Mouse (Mus musculus): ENCODE measurements at regions not wholly inside any gene's neighbourhood (a gene's known extent, or its start where the extent isn't known, plus 50 kb on each side); places are given as distances from the start of the nearest gene placed in this dataset.
A peak's percentile ranks its signal among the peaks of the same experiment; 100 is the strongest.

DNA sequence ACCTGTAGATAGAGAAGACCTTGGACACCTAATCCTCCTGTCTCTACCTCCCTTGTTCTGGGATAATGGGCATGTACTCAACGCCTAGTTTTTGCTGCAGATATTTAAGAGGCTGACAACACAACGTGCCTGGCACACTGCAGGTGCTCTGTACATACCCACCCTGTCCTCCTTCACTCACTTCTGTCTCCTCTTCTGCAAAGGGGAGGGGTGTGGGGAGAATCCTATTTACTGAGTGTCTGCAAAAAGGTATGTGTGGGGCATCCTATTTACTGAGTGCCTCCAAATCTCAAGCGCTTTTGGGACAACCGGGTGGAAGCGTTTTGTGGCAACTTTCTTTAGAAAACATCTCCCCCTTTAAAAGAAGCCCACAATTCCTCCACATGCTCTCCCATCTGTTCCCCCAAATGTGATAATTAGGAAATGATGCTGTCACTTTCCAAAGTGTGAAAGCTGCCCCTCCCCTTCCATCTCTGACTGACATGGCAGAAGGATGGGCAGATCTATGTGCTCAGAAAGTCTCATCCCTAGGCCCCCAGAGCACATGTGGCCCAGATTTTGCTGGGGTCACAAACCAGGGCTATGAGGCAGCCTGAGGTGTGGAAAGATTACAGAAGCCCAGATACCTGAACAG, 93.5 kb upstream of the Mycn start:
- WGBS (ENCODE audit: insufficient replicate concordance) = 69% methylated on average over 5 of the region's 5 CpGs

DNA sequence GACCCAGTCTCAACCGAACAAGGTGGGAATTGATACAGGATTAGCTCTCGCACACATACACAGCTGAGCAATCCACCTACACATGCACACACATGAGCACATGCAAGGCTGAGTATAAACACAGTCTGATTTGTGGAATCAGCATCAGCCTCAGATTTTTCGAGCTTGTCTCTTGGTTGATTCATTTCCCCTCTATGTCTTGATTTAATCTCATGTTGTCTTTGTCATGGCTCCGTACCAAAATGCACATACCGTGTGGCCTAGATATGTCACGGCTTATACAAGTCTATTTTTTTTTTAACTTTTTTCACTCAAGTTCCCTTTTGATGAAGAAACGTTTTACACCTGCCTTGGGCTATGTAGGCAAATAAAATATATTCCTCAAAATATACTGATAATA, 88.6 kb upstream of the Mycn start:
- Histone ChIP-seq H3K9me3 (replicated peaks; ENCODE audit: control insufficient read depth, low read length) (no peaks in the 10 kb centered on the region), H3K9ac (ENCODE audit: low read depth, low read length) (no peak overlapping the region), H3K4me1 (ENCODE audit: control insufficient read depth, insufficient read depth, low read length) (peaks cover 5% of the 10 kb centered on the region; the same call in 1 of the 2 replicates), H3K4me3 (ENCODE audit: low read depth, low read length) (no peak overlapping the region), H3K36me3 (ENCODE audit: control insufficient read depth, insufficient read depth, low read length) (no peaks in the 10 kb centered on the region), H3K27me3 (ENCODE audit: control insufficient read depth, insufficient read depth, low read length) (no peaks in the 10 kb centered on the region), H3K27ac (ENCODE audit: low read depth, low read length) (no peak overlapping the region), H3K4me2 (no peak overlapping the region)
- 83% methylated on average over 7 of the region's 7 CpGs for WGBS (ENCODE audit: insufficient replicate concordance)
- ATAC-seq (replicated peaks; ENCODE audit: insufficient number of reproducible peaks, low FRiP score, low TSS enrichment) = no peak

More for the DNA sequence above, 93.5 kb upstream of the Mycn start:
- no peaks in the 10 kb centered on the region for H3K27me3 ChIP-seq (ENCODE audit: control insufficient read depth, insufficient read depth, low read length)
- no peak overlapping the region for H3K27ac ChIP-seq (ENCODE audit: low read depth, low read length)
- ATAC-seq (replicated peaks; ENCODE audit: insufficient number of reproducible peaks, low FRiP score, low TSS enrichment) = no peak
- no peaks in the 10 kb centered on the region for H3K9me3 ChIP-seq (replicated peaks; ENCODE audit: control insufficient read depth, low read length)
- no peaks in the 10 kb centered on the region for H3K36me3 ChIP-seq (ENCODE audit: control insufficient read depth, insufficient read depth, low read length)
- H3K4me1 ChIP-seq (ENCODE audit: control insufficient read depth, insufficient read depth, low read length) = no peaks in the 10 kb centered on the region
- H3K4me2 ChIP-seq = no peak overlapping the region
- H3K9ac ChIP-seq (ENCODE audit: low read depth, low read length) = no peak overlapping the region
- H3K4me3 ChIP-seq (ENCODE audit: low read depth, low read length) = no peak overlapping the region

DNA sequence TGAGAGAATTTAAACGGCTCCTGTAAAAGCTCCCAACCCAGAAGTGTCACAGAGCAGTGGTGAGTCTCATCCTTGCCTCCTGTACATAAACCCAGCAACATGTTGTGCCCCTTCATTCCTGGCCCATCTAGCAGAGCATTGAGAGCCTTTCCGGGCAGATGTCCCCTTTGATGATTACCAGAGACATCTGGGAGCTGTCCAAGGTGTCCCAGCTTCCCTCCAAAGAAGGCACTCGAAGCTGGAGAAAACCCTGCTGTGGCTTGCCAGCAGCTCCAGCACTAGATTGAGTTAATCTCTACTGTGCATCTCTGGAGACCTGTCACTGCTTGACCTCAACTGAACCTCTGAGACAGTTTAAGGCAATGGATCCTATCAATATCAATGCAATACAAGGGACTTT, 86.4 kb upstream of the Mycn start:
- Histone ChIP-seq H3K4me1 (ENCODE audit: control insufficient read depth, insufficient read depth, low read length) (peaks cover 5% of the 10 kb centered on the region; the same call in 1 of the 2 replicates), H3K9me3 (replicated peaks; ENCODE audit: control insufficient read depth, low read length) (no peaks in the 10 kb centered on the region), H3K4me2 (no peak overlapping the region), H3K4me3 (ENCODE audit: low read depth, low read length) (no peak overlapping the region), H3K27ac (ENCODE audit: low read depth, low read length) (no peak overlapping the region), H3K9ac (ENCODE audit: low read depth, low read length) (no peak overlapping the region), H3K36me3 (ENCODE audit: control insufficient read depth, insufficient read depth, low read length) (no peaks in the 10 kb centered on the region), H3K27me3 (ENCODE audit: control insufficient read depth, insufficient read depth, low read length) (no peaks in the 10 kb centered on the region)
- ATAC-seq (replicated peaks; ENCODE audit: insufficient number of reproducible peaks, low FRiP score, low TSS enrichment) = no peak
- WGBS (ENCODE audit: insufficient replicate concordance) = 17% methylated on average over 3 of the region's 3 CpGs

DNA sequence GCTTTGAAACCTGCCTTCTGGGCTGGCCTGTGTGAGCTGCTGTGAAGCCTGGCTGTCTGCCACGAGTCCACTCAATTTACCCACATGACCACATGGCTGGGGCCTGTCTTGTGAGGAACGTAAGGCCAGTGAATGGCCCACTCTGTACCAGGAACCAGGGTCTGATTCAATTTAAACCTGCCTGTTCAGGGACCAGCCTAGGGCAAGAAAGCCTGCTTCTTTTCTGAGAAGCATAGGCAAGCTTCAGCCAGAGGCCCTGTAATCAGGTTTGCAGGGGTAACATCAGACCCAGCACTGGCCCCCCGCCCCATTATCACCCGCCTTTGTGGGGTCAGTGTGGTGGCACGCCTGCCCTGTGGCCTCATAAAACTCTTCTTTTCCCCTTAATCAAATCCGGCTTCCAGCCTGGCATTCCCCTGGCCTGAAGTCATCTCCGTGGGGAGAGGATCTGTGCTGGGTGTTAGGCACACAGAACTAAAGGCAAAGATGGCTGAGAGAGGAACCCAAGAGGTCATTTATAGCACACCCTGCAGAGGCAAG, 84.4 kb upstream of the Mycn start:
- Histone ChIP-seq H3K4me2 (no peak overlapping the region), H3K9me3 (replicated peaks; ENCODE audit: control insufficient read depth, low read length) (no peaks in the 10 kb centered on the region), H3K9ac (ENCODE audit: low read depth, low read length) (no peak overlapping the region), H3K27me3 (ENCODE audit: control insufficient read depth, insufficient read depth, low read length) (no peaks in the 10 kb centered on the region), H3K4me3 (ENCODE audit: low read depth, low read length) (no peak overlapping the region), H3K36me3 (ENCODE audit: control insufficient read depth, insufficient read depth, low read length) (no peaks in the 10 kb centered on the region), H3K27ac (ENCODE audit: low read depth, low read length) (peak overlapping the region; percentile 46), H3K4me1 (ENCODE audit: control insufficient read depth, insufficient read depth, low read length) (peaks cover 5% of the 10 kb centered on the region; the same call in 1 of the 2 replicates)
- 37% methylated on average over 7 of the region's 7 CpGs for WGBS (ENCODE audit: insufficient replicate concordance)
- peak; percentile 63; the same call in 1 of the 2 replicates for ATAC-seq (replicated peaks; ENCODE audit: insufficient number of reproducible peaks, low FRiP score, low TSS enrichment)

DNA sequence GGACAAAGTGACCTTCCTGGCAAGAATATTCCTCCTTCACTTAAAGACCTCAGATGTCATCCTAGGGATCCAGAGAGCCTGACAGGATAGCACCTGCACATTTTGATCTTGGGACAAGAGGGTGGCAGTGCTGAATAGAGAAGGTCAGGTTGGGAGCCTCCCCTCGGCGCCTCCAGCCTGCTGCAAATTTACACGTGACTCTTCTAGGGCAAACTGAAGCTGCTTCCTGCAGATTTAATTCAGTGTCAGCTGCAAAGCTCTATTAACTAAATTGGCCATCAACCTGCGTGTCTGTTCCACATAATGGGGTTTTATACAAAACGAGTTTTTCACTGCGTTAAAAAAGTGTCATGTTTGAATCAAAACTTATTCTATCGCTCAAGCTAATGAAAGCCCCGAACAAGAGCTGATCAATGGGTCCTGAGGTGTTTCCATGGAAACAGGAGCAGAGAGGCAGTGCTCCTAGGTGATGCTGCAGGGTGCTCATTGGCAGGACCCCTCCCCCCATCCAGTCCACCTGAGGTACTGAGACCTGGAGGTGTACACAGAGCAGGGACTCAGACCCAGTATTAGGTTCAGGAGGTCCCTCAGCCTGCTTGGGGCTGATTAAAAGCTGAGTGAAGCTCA, 82.6 kb upstream of the Mycn start:
- Histone ChIP-seq H3K27me3 (ENCODE audit: control insufficient read depth, insufficient read depth, low read length) (no peaks in the 10 kb centered on the region), H3K4me2 (no peak overlapping the region), H3K9ac (ENCODE audit: low read depth, low read length) (no peak overlapping the region), H3K4me1 (ENCODE audit: control insufficient read depth, insufficient read depth, low read length) (peaks cover 5% of the 10 kb centered on the region; the same call in 1 of the 2 replicates), H3K9me3 (replicated peaks; ENCODE audit: control insufficient read depth, low read length) (no peaks in the 10 kb centered on the region), H3K27ac (ENCODE audit: low read depth, low read length) (no peak overlapping the region), H3K36me3 (ENCODE audit: control insufficient read depth, insufficient read depth, low read length) (no peaks in the 10 kb centered on the region), H3K4me3 (ENCODE audit: low read depth, low read length) (no peak overlapping the region)
- 73% methylated on average over 8 of the region's 8 CpGs for WGBS (ENCODE audit: insufficient replicate concordance)
- ATAC-seq (replicated peaks; ENCODE audit: insufficient number of reproducible peaks, low FRiP score, low TSS enrichment) = no peak

DNA sequence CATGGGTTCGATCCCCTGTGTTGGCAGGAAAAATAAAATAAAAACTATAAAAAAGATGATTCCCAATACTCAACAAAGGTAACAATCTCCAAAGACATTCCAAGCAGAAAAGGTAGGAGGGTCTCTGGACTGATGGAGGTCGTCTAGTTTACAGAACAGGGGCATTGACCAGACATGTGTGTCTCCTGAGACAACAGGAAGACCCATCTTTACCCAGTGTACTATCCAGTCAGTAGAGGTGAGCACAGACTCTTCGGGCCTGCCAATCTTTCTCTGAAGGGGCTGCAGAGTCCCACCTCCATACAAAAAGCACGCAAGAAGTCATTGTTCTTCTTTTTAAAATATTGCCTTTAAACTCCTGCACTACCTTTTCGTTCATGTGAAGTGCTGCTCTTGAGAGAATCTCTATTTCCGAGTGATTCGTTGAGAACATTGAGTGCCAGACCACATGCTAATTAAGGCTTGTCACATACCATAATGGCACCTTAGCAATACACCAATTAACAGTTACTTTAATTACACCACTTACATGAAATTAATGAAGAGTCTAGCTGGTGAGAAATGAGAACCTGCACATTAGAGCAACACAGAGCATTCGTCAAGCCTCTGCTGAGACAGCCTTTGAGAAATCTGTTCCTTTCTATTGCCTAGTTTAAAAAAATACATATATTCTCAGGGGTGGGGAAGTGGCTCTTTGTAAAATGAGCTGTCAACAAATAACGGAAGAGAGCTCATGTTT, 69.5 kb upstream of the Mycn start:
- no peak for ATAC-seq (replicated peaks; ENCODE audit: insufficient number of reproducible peaks, low FRiP score, low TSS enrichment)
- no peaks in the 10 kb centered on the region for H3K36me3 ChIP-seq (ENCODE audit: control insufficient read depth, insufficient read depth, low read length)

DNA sequence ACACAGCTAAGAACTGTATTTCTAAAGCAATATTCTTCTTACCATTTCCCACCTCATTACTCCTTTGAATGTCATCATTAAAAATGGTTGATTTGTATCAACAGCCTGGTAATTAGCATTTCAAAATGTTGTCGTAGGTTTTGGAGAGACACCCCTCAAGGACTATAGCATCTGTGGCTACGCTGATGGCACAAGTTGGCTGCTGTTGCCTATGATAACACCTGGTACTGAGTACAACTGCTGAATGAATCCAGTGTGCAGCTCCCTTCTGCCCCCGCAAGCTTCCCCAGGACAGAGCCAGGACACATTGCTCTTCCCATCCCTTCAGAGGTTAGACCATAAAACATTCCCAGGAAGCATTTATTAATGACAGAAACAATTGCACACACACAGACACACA, 68.7 kb upstream of the Mycn start:
- 75% methylated on average over 3 of the region's 3 CpGs for WGBS (ENCODE audit: insufficient replicate concordance)
- Histone ChIP-seq H3K4me2 (no peak overlapping the region), H3K27me3 (ENCODE audit: control insufficient read depth, insufficient read depth, low read length) (no peaks in the 10 kb centered on the region), H3K4me3 (ENCODE audit: low read depth, low read length) (no peak overlapping the region), H3K4me1 (ENCODE audit: control insufficient read depth, insufficient read depth, low read length) (no peaks in the 10 kb centered on the region), H3K36me3 (ENCODE audit: control insufficient read depth, insufficient read depth, low read length) (no peaks in the 10 kb centered on the region), H3K9me3 (replicated peaks; ENCODE audit: control insufficient read depth, low read length) (no peaks in the 10 kb centered on the region), H3K27ac (ENCODE audit: low read depth, low read length) (no peak overlapping the region), H3K9ac (ENCODE audit: low read depth, low read length) (no peak overlapping the region)
- no peak for ATAC-seq (replicated peaks; ENCODE audit: insufficient number of reproducible peaks, low FRiP score, low TSS enrichment)

More for the DNA sequence above, 69.5 kb upstream of the Mycn start:
- H3K9me3 ChIP-seq (replicated peaks; ENCODE audit: control insufficient read depth, low read length) = no peaks in the 10 kb centered on the region
- H3K27me3 ChIP-seq (ENCODE audit: control insufficient read depth, insufficient read depth, low read length) = no peaks in the 10 kb centered on the region
- no peak overlapping the region for H3K4me2 ChIP-seq
- 79% methylated on average over 9 of the region's 9 CpGs for WGBS (ENCODE audit: insufficient replicate concordance)
- H3K4me3 ChIP-seq (ENCODE audit: low read depth, low read length) = no peak overlapping the region
- H3K4me1 ChIP-seq (ENCODE audit: control insufficient read depth, insufficient read depth, low read length) = no peaks in the 10 kb centered on the region
- no peak overlapping the region for H3K9ac ChIP-seq (ENCODE audit: low read depth, low read length)
- no peak overlapping the region for H3K27ac ChIP-seq (ENCODE audit: low read depth, low read length)

DNA sequence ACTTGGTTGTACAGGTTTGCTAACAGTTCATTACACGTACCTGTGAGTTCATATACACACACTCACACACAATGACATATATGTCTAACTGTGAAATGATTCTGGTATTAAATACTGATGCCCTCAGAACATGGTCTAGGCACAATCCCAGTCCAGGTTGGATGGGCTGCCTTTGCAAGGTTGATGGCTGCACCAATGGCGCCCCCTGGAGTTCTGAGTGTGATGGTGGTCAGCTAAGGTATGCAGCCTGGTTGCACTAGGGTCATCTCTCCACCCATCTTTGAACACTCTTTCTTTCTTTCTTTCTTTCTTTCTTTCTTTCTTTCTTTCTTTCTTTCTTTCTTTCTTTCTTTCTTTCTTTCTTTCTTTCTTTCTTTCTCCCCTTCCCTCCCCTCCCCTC, 67.8 kb upstream of the Mycn start:
- Histone ChIP-seq H3K9ac (ENCODE audit: low read depth, low read length) (no peak overlapping the region), H3K27me3 (ENCODE audit: control insufficient read depth, insufficient read depth, low read length) (no peaks in the 10 kb centered on the region)
- 37% methylated on average over 2 of the region's 2 CpGs for WGBS (ENCODE audit: insufficient replicate concordance)

More for the DNA sequence above, 67.8 kb upstream of the Mycn start:
- Histone ChIP-seq H3K9me3 (replicated peaks; ENCODE audit: control insufficient read depth, low read length) (no peaks in the 10 kb centered on the region), H3K4me3 (ENCODE audit: low read depth, low read length) (no peak overlapping the region), H3K27ac (ENCODE audit: low read depth, low read length) (no peak overlapping the region), H3K36me3 (ENCODE audit: control insufficient read depth, insufficient read depth, low read length) (no peaks in the 10 kb centered on the region), H3K4me2 (no peak overlapping the region), H3K4me1 (ENCODE audit: control insufficient read depth, insufficient read depth, low read length) (no peaks in the 10 kb centered on the region)
- no peak for ATAC-seq (replicated peaks; ENCODE audit: insufficient number of reproducible peaks, low FRiP score, low TSS enrichment)
